Mouse (Mus musculus) cerebellum, adult 2 months (tissue): Measurements from ENCODE around the gene Prkaa2.

Experiments used
- CTCF ChIP-seq: fragments of 200-500 bp; IDR thresholded peaks from 2 replicates; pipeline ENCODE4 v1.5.1; 2011; ENCODE audit warnings: low read depth, mild to moderate bottlenecking, control low read depth, low read length, moderate library complexity, borderline replicate concordance; ENCODE audit not compliant: insufficient read depth
- POLR2A ChIP-seq: fragments of 200-500 bp; IDR thresholded peaks from 2 replicates; pipeline ENCODE4 v1.6.1; 2011; ENCODE audit warnings: low read length, control low read depth, borderline replicate concordance; ENCODE audit not compliant: insufficient read depth

DNA sequence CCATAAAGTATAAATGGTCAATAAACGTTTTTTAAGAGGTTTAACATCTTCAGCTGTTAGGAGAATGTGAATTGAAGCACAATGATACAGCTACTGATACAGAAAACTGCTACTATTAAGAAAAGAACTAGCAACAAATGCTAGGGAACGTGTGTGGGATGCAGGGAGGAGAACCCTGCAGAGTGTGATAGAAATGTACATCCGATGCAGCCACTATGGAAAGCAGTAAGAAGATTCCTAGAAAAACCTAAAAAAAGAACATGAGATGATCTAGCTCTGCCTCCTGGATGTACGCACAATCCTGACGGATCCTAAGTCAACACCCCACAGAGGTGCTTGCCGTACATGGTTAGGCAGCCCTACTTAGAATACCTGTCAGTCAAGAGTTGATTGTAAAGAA lies 82.4 kb downstream of the Prkaa2 start:
- TF ChIP-seq CTCF, result no peak
- no peak for TF ChIP-seq POLR2A
